Mouse (Mus musculus) midbrain, embryonic 16.5 days (tissue): ENCODE data around the gene Supt6. TPM values are rescaled to one million over a fixed set of nuclear protein-coding genes. Genes with fewer than 3 reads are reported as not detected.

Source experiments
- ATAC-seq: fragments of 200-750 bp; cut with Nextera tagmentation; 2 replicates; pipeline ENCODE4 v1.8.0; 2017; ENCODE audit warnings: moderate TSS enrichment
- H3K27ac ChIP-seq: fragments of 300-500 bp; sonication (generic); 2 replicates; pipeline ENCODE4 v1.5.1; 2014; ENCODE audit warnings: mild to moderate bottlenecking, low read length, mixed read lengths
- H3K27me3 ChIP-seq: fragments of 300-500 bp; sonication (generic); 2 replicates; pipeline ENCODE4 v1.6.1; 2014; ENCODE audit warnings: low read depth, low read length, mixed read lengths; ENCODE audit not compliant: control insufficient read depth, insufficient read depth
- H3K36me3 ChIP-seq: fragments of 300-500 bp; sonication (generic); 2 replicates; pipeline ENCODE4 v1.6.1; 2014; ENCODE audit warnings: mild to moderate bottlenecking, low read length, moderate library complexity, mixed read lengths; ENCODE audit not compliant: control insufficient read depth, insufficient read depth
- H3K4me1 ChIP-seq: fragments of 300-500 bp; sonication (generic); 2 replicates; pipeline ENCODE4 v1.6.1; 2014; ENCODE audit warnings: mild to moderate bottlenecking, low read length, mixed read lengths; ENCODE audit not compliant: control insufficient read depth, insufficient read depth
- H3K4me2 ChIP-seq: fragments of 300-500 bp; sonication (generic); 2 replicates; pipeline ENCODE4 v1.6.1; 2014; ENCODE audit warnings: mild to moderate bottlenecking, low read length, mixed read lengths
- H3K4me3 ChIP-seq: fragments of 300-500 bp; sonication (generic); 2 replicates; pipeline ENCODE4 v1.5.1; 2014; ENCODE audit warnings: low read depth, mild to moderate bottlenecking, low read length, moderate library complexity, mixed read lengths
- H3K9ac ChIP-seq: fragments of 300-500 bp; sonication (generic); 2 replicates; pipeline ENCODE4 v1.6.1; 2014; ENCODE audit warnings: low read depth, low read length, mixed read lengths
- H3K9me3 ChIP-seq: fragments of 300-500 bp; sonication (generic); replicated peaks from 2 replicates; pipeline ENCODE4 v1.6.1; 2014; ENCODE audit warnings: mild to moderate bottlenecking, low read length, mixed read lengths; ENCODE audit not compliant: control insufficient read depth, poor library complexity, severe bottlenecking
- WGBS: fragments of 180-500 bp; shearing (Covaris S2); extraction: QIAGEN DNeasy Blood & Tissue Kit; methylation state at CpG from one replicate; pipeline ENCODE4 v1.1.7; 2014; 5-methylcytosine and 5-hydroxymethylcytosine counted together
- polyA plus RNA-seq: library from polyadenylated mRNA; unstranded; fragments of >200 nt; fragmentation: Nextera tagmentation; extraction: Ambion mirVana; gene quantifications from 2 replicates; pipeline ENCODE4 v1.2.1, GENCODE M21; 2015

The Supt6 gene
- polyA plus RNA-seq, 1 experiment from 2014 or later, result 27.5 TPM

DNA sequence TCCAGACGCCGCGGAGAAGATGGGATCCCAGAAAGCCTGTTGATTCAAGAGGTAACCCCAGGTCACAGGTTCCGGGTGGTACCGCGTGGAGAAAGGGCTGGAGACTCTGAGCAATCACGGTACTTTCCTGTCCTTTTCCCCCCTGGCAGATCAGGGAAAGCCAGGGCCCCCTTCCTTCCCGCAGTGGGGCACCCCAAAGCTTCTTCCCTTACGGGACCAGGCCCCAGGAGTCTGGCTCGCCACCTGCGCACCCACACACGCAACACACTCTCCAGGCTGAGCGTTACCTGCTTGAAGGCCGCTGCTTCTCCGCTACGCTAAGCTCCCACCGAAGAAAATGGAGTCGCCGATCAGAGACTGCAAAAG lies 543 bp downstream of the Supt6 start:
- Histone ChIP-seq H3K4me3 (peak overlapping the region; percentile 95), H3K9me3 (no peaks in the 10 kb centered on the region), H3K4me2 (peak overlapping the region; percentile 88), H3K36me3 (no peaks in the 10 kb centered on the region), H3K9ac (peak overlapping the region; percentile 97), H3K4me1 (peaks cover 45% of the 10 kb centered on the region), H3K27ac (peak overlapping the region; percentile 99), H3K27me3 (no peaks in the 10 kb centered on the region)
- 0% methylated on average over 19 of the region's 19 CpGs for WGBS
- ATAC-seq, result no peak; the same call in 1 of the 2 replicates

DNA sequence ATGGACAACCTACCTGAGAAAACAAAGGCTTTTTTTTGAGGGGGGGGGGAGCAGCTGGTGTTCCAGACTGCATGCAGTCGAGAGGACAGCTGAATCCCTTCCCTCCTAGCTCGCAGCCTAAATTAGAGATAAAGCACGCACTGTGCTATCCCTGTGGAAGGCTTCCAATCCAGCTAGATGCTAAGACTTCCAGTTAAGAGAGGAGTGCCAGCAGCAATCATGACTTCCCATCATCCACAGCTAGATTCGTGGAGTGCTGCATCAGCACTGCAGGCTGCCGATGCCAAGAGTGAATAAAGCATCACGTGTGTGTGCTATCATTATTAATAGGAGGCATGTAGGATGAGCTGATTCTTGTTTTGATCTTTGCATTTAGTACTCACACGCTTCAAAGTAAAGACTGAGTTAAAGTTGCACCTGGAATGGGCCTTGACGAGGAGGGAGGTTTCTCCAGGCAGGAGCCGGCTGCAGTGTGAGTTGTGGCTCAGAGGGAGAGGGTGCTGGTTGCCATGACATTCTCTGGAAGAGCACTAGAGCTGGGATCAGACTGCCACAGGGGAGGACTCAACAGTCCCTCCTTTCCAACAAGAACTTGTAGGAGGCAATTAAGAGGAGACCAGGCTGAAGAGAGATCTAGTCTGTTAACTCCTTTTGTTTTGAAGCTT lies 5.5 kb downstream of the Supt6 start:
- H3K36me3 ChIP-seq, result no peaks in the 10 kb centered on the region
- H3K9ac ChIP-seq, result no peak overlapping the region
- no peak overlapping the region for H3K4me2 ChIP-seq
- no peak for ATAC-seq
- H3K4me3 ChIP-seq, result no peak overlapping the region
- H3K27me3 ChIP-seq, result no peaks in the 10 kb centered on the region
- 89% methylated on average over 9 of the region's 9 CpGs for WGBS
- H3K4me1 ChIP-seq, result peaks cover 21% of the 10 kb centered on the region
- no peak overlapping the region for H3K27ac ChIP-seq
- no peaks in the 10 kb centered on the region for H3K9me3 ChIP-seq

DNA sequence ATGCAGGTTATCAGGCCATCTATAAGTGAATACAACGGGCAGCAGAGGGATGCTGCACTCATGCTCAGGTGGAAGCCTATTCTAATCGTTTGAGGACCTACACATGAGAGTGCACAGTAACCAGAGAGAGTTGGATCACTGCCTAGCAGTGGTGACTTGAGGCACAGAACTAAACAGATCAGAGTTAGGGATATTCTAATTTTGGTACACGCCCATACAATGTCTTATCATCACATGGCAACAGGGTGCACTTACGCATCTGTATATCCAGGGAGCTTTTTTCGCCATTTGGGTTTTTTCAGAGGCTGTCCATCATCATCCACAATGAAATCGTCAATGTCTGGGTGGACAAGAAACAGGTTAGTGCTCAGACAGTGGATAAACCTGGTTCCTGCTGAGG lies 14.3 kb downstream of the Supt6 start:
- Histone ChIP-seq H3K9me3 (no peaks in the 10 kb centered on the region), H3K4me2 (no peak overlapping the region), H3K36me3 (peaks cover 51% of the 10 kb centered on the region), H3K4me1 (no peaks in the 10 kb centered on the region), H3K27me3 (no peaks in the 10 kb centered on the region), H3K27ac (no peak overlapping the region), H3K4me3 (no peak overlapping the region), H3K9ac (no peak overlapping the region)
- WGBS, result 95% methylated on average over 6 of the region's 6 CpGs
- ATAC-seq, result no peak

DNA sequence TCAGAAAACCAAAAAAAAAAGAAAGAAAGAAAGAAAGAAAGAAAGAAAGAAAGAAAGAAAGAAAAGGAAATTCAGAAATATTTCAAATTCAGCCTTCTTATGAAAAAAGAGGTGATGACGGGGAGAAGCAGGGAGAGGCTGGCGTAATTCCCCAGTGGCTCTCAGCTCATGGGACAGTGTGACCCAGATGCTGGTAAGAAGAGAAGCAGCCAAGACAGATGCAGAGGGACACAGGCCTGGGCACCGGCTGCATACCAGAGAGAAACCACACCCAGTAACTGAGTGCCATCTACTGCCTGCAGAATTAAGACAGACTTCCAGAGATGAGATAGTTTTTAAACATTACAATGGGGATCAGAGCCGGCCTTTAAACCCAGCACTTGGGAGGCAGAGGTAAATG lies 22.2 kb downstream of the Supt6 start:
- H3K36me3 ChIP-seq, result peaks cover 69% of the 10 kb centered on the region
- H3K4me2 ChIP-seq, result no peak overlapping the region
- no peak overlapping the region for H3K9ac ChIP-seq
- H3K4me1 ChIP-seq, result no peaks in the 10 kb centered on the region
- 95% methylated on average over 4 of the region's 4 CpGs for WGBS
- no peaks in the 10 kb centered on the region for H3K27me3 ChIP-seq
- H3K27ac ChIP-seq, result no peak overlapping the region
- no peak overlapping the region for H3K4me3 ChIP-seq
- ATAC-seq, result no peak
- H3K9me3 ChIP-seq, result no peaks in the 10 kb centered on the region

DNA sequence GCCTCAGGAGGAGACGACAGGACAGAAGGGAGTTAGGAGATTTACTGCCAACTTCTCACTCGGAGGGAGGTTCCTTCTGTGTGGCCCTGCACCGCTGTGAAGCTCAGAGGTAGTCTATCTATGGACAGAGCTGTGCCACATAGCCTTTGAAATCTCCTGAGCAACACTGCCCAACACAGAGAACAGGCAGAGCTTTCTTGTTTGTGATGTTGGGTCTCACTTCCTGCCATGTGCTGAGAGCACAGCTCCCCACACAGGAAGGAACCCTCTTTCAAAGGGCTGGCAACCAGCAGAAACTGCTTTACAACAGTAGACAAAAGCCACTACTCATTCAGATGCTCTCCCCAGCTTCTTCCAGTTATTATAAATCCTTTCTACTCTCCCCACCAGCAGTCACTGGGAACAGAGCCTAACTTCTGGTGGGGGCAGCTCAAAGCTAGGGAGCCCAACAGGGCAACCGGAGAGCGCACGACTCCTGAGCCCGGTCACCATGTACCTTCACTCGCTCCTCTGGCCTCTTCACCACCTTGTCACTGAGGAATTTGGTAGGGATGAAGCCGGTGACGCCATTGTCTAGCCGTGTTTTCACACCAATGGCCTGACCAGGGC lies 30.0 kb downstream of the Supt6 start:
- Histone ChIP-seq H3K27me3 (no peaks in the 10 kb centered on the region), H3K4me2 (no peak overlapping the region), H3K4me1 (no peaks in the 10 kb centered on the region), H3K36me3 (peaks cover 69% of the 10 kb centered on the region), H3K27ac (peak overlapping the region; percentile 11; the same call in 1 of the 2 replicates), H3K9ac (no peak overlapping the region), H3K9me3 (no peaks in the 10 kb centered on the region), H3K4me3 (no peak overlapping the region)
- 88% methylated on average over 11 of the region's 11 CpGs for WGBS
- ATAC-seq, result peak; percentile 45; the same call in 1 of the 2 replicates

DNA sequence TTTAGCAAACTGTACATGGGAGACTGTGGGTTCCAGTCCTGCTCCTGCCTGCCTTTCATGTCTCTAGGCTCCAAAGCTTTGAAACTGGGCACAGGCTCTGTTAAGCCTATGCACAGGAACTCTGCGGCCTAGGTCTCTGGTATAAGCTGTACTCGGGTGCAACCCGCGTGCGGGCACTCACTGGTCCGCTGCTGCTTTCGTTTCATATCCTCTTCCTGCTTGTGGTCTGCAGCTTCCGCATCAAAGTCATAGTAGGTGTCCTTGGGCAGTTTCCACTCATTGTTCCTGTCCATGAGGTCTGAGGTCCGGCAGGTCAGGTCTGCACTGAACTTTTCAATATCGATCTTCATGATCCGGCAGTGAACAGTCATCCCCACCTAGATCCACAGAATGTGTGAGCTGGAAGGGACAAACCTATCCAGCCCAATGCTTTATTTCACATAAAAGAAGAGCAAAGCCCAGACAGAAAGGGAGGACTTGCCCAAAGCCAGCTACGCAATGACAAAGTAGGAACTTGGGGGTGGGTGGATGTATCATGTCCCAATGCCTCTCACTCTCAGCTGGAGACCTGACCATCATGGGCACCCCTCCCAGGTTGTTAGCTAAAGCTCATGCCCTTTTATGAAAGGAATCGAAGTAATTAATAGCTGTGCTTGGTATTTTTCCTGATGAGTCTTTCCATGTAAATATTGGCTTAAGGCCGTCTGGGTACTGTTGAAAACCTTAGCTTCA lies 32.5 kb downstream of the Supt6 start:
- H3K27me3 ChIP-seq, result no peaks in the 10 kb centered on the region
- ATAC-seq, result no peak
- peaks cover 63% of the 10 kb centered on the region for H3K36me3 ChIP-seq
- H3K4me1 ChIP-seq, result no peaks in the 10 kb centered on the region
- H3K4me2 ChIP-seq, result no peak overlapping the region
- no peak overlapping the region for H3K27ac ChIP-seq
- H3K9me3 ChIP-seq, result no peaks in the 10 kb centered on the region
- no peak overlapping the region for H3K9ac ChIP-seq
- WGBS, result 94% methylated on average over 14 of the region's 14 CpGs
- no peak overlapping the region for H3K4me3 ChIP-seq

DNA sequence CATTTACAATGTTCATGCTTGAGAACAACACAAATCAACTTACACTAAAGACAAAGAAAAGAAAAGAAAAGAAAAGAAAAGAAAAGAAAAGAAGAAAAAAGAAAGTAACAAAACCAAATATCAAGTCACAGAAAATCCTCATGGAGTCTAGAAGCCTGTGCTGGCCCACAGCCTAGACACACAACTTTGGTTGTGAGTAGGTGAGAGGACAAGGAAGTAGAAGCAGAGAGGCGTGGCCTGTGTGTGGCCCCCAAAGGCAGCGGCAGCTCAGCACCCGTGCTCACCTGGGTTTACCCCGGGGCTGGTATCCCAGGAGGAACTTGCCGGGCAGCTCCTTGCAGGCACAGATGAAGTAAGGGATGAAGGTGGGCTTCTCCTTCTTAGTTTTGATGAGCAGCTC lies 34.3 kb downstream of the Supt6 start:
- no peak overlapping the region for H3K9ac ChIP-seq
- H3K27me3 ChIP-seq, result no peaks in the 10 kb centered on the region
- peaks cover 55% of the 10 kb centered on the region for H3K36me3 ChIP-seq
- no peak overlapping the region for H3K4me3 ChIP-seq
- no peak overlapping the region for H3K27ac ChIP-seq
- H3K9me3 ChIP-seq, result no peaks in the 10 kb centered on the region
- WGBS, result 96% methylated on average over 5 of the region's 5 CpGs
- no peak overlapping the region for H3K4me2 ChIP-seq
- no peak for ATAC-seq
- H3K4me1 ChIP-seq, result no peaks in the 10 kb centered on the region

DNA sequence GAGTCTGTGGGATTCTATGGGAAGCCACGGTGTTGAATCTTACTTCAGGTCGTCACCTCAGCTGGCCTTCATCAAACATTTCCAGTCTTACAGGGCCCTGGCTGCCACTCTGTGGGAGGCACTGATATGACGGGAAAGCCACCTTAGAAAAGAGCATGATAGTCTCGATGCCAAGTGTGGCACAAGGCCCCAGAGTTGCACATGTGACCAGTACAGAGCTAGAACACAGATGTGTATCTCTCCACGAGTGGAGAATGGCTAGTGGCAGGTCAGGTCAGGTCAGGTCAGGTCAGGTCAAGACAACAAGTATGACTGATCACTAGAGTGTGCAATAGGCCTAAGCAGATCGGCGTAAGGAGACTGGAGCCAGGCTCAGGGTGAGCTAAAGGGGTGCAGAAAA lies 35.2 kb downstream of the Supt6 start:
- H3K9ac ChIP-seq, result no peak overlapping the region

DNA sequence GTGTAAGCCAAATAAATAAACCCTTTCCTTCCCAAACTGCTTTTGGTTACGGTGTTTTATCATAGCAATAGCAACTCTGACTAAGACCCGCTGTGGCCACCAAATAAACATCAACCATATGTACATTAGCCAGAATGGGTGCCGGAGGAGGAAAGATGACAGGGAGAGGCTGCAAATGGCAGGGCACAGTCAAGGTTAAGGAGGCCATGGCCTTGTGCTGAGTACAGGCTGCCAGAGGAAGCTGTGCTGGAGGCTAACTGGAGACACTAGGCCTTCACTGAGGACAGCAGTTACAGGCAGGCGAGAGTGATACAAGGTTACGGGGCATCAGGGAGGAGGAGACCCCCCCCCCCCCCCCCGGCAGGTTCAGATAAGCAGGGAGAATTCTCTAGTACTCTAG lies 35.9 kb downstream of the Supt6 start:
- H3K4me1 ChIP-seq, result no peaks in the 10 kb centered on the region
- no peak overlapping the region for H3K9ac ChIP-seq
- WGBS, result 95% methylated on average over 6 of the region's 6 CpGs
- no peaks in the 10 kb centered on the region for H3K9me3 ChIP-seq
- no peak overlapping the region for H3K4me3 ChIP-seq
- no peaks in the 10 kb centered on the region for H3K27me3 ChIP-seq
- peaks cover 56% of the 10 kb centered on the region for H3K36me3 ChIP-seq
- ATAC-seq, result no peak
- no peak overlapping the region for H3K27ac ChIP-seq
- H3K4me2 ChIP-seq, result no peak overlapping the region

More for the DNA sequence above, 35.2 kb downstream of the Supt6 start:
- H3K4me1 ChIP-seq, result no peaks in the 10 kb centered on the region
- 78% methylated on average over 7 of the region's 7 CpGs for WGBS
- H3K4me2 ChIP-seq, result no peak overlapping the region
- H3K4me3 ChIP-seq, result no peak overlapping the region
- H3K9me3 ChIP-seq, result no peaks in the 10 kb centered on the region
- no peak overlapping the region for H3K27ac ChIP-seq
- H3K36me3 ChIP-seq, result peaks cover 59% of the 10 kb centered on the region
- no peak for ATAC-seq
- no peaks in the 10 kb centered on the region for H3K27me3 ChIP-seq
